Mouse (Mus musculus) megakaryocyte, adult 5-6 weeks (primary cell): Measurements from ENCODE around the gene Cstad. TPM values are rescaled to one million over a fixed set of nuclear protein-coding genes. Genes with fewer than 3 reads are reported as not detected.
A peak's percentile ranks its signal among the peaks of the same experiment; 100 is the strongest.

Experiments
- ATAC-seq: 2 replicates; pipeline ENCODE4 v1.8.0; 2016; ENCODE audit warnings: mild to moderate bottlenecking, inconsistent platforms; ENCODE audit not compliant: poor library complexity, severe bottlenecking
- total RNA-seq, 2 experiments: library from RNA; stranded (forward) in 1 of 2; stranded (reverse) in 1 of 2; fragments of 153-499, 151-499 nt in 1 of 2; fragments of 221-1000, 200-1000 nt in 1 of 2; gene quantifications; 2 replicates each; pipeline versions ENCODE4 v1.2.3 to v1.2.4; 2015 to 2017

Cstad gene
- 0.27 and 0.60 TPM in 2 replicates for total RNA-seq (2015)
- not detected in 2 replicates for total RNA-seq (2017)

- peak; percentile 58 for ATAC-seq
These were observed at the start of gene Cstad for GRCm38 (mm10) chr2:30594641-30595379. Gene Cstad, plus strand, starts transcription at chr2:30595040.

GRCm38 (mm10) chr2:30545706-30546105 is 49.1 kb upstream of the Cstad start:
- no peak for ATAC-seq

- ATAC-seq, result no peak
These were observed 48.6 kb upstream of the Cstad start for GRCm38 (mm10) chr2:30546219-30546618.

GRCm38 (mm10) chr2:30547455-30548217 is 47.2 kb upstream of the Cstad start:
- ATAC-seq, result peak; percentile 23; the same call in 1 of the 2 replicates

GRCm38 (mm10) chr2:30551579-30551978 is 43.3 kb upstream of the Cstad start:
- ATAC-seq, result peak; percentile 35; the same call in 1 of the 2 replicates

- peak; percentile 43; the same call in 1 of the 2 replicates for ATAC-seq
These were observed 40.8 kb upstream of the Cstad start for GRCm38 (mm10) chr2:30553851-30554540.

- no peak for ATAC-seq
These were observed 39.6 kb upstream of the Cstad start for GRCm38 (mm10) chr2:30555257-30555656.

- ATAC-seq, result no peak
These were observed 38.3 kb upstream of the Cstad start for GRCm38 (mm10) chr2:30556495-30556894.

GRCm38 (mm10) chr2:30559552-30559951 is 35.3 kb upstream of the Cstad start:
- ATAC-seq, result no peak

GRCm38 (mm10) chr2:30562553-30562952 is 32.3 kb upstream of the Cstad start:
- ATAC-seq, result no peak

GRCm38 (mm10) chr2:30571647-30572046 is 23.2 kb upstream of the Cstad start:
- no peak for ATAC-seq

GRCm38 (mm10) chr2:30573522-30573921 is 21.3 kb upstream of the Cstad start:
- ATAC-seq, result no peak

- no peak for ATAC-seq
These were observed 17.8 kb upstream of the Cstad start for GRCm38 (mm10) chr2:30577010-30577409.

- no peak for ATAC-seq
These were observed 16.8 kb upstream of the Cstad start for GRCm38 (mm10) chr2:30578006-30578405.

- peak; percentile 86 for ATAC-seq
These were observed 7.7 kb upstream of the Cstad start for GRCm38 (mm10) chr2:30587161-30587560.

- no peak for ATAC-seq
These were observed 7.2 kb upstream of the Cstad start for GRCm38 (mm10) chr2:30587671-30588070.

GRCm38 (mm10) chr2:30588985-30589511 is 5.8 kb upstream of the Cstad start:
- ATAC-seq, result no peak

- no peak for ATAC-seq
These were observed 5.1 kb upstream of the Cstad start for GRCm38 (mm10) chr2:30589781-30590180.

- peak; percentile 78 for ATAC-seq
These were observed 3.9 kb upstream of the Cstad start for GRCm38 (mm10) chr2:30590909-30591308.

GRCm38 (mm10) chr2:30592391-30592790 is 2.4 kb upstream of the Cstad start:
- ATAC-seq, result no peak

GRCm38 (mm10) chr2:30592951-30593350 is 1.9 kb upstream of the Cstad start:
- ATAC-seq, result no peak
